Mouse (Mus musculus) olfactory bulb, adult 2 months (tissue): ENCODE measurements at regions not wholly inside any gene's neighbourhood (a gene's known extent, or its start where the extent isn't known, plus 50 kb on each side); places are given as distances from the start of the nearest gene placed in this dataset.

ENCODE experiments used
- H3K27ac ChIP-seq: fragments of 200-500 bp; 2 replicates; pipeline ENCODE4 v1.5.1; 2012; ENCODE audit warnings: low read depth, low read length; ENCODE audit not compliant: insufficient read depth
- H3K4me1 ChIP-seq: fragments of 200-500 bp; 2 replicates; pipeline ENCODE4 v1.6.1; 2012; ENCODE audit warnings: low read length; ENCODE audit not compliant: control insufficient read depth, insufficient read depth
- H3K4me3 ChIP-seq: fragments of 200-500 bp; 2 replicates; pipeline ENCODE4 v1.5.1; 2012; ENCODE audit warnings: mild to moderate bottlenecking, low read depth, low read length, moderate library complexity; ENCODE audit not compliant: insufficient read depth
- CTCF ChIP-seq: fragments of 200-500 bp; IDR thresholded peaks from 2 replicates; pipeline ENCODE4 v1.5.1; 2012; ENCODE audit warnings: low read depth, mild to moderate bottlenecking, low read length, moderate library complexity; ENCODE audit not compliant: insufficient read depth
- POLR2A ChIP-seq: fragments of 200-500 bp; IDR thresholded peaks from 2 replicates; pipeline ENCODE4 v1.6.1; 2012; ENCODE audit warnings: mild to moderate bottlenecking, low read depth, low read length, moderate library complexity; ENCODE audit not compliant: insufficient read depth
- WGBS: fragments of 180-500 bp; shearing (Covaris S2); methylation state at CpG from one replicate; pipeline ENCODE4 v1.1.7; 2018; 5-methylcytosine and 5-hydroxymethylcytosine counted together

GRCm38 (mm10) chr8:8870487-8870886 is 180.2 kb upstream of the Arglu1 start:
- TF ChIP-seq POLR2A: no peak
- no peak for TF ChIP-seq CTCF
- no peaks in the 10 kb centered on the region for H3K4me1 ChIP-seq
- no peak overlapping the region for H3K27ac ChIP-seq
- no peak overlapping the region for H3K4me3 ChIP-seq
- WGBS: 40% methylated on average over 4 of the region's 4 CpGs

DNA sequence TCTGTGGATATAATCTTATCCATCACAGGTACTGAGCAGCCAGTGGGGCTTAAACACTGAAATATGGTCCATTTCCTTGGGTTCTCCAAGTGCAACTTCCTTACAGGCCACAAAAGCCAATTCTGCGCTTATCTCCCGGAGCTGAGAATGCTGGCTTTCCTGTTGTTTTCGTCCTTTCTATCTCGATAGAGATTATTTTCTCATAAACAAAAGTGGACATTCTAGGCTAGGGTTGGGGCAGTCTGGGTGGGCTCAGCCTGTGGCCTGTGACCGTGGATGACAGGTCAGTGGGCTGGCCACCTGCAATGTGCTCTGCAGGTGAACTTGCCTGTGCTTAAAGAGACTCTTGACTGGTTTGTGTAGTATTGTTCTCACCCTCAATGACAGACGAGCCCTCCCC is 179.0 kb upstream of the Arglu1 start:
- Histone ChIP-seq H3K4me3 (no peak overlapping the region), H3K27ac (no peak overlapping the region), H3K4me1 (no peaks in the 10 kb centered on the region)
- WGBS: 83% methylated on average over 6 of the region's 6 CpGs
- TF ChIP-seq POLR2A (no peak), CTCF (no peak)

DNA sequence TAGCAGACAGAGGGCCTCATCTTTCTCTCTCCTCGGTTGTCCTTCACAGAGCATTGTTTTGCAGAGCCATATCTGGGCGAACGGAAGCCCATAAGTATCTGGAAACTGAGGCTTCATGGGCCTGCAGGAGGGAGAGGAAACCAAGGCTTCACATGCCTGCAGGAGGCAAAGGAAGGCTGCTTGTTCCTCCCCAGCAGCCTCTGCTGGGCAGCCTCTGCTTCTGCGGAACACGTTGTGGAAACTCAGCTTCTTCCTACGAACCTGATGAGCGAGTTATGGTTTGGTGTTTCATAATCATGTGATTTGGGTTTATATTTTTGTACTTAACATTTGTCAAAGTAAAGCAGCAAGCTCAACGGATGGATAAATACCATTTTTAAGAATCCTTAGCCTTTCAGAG is 177.6 kb upstream of the Arglu1 start:
- Histone ChIP-seq H3K4me3 (no peak overlapping the region), H3K27ac (no peak overlapping the region), H3K4me1 (no peaks in the 10 kb centered on the region)
- no peak for TF ChIP-seq CTCF
- no peak for TF ChIP-seq POLR2A
- WGBS: 77% methylated on average over 8 of the region's 8 CpGs

DNA sequence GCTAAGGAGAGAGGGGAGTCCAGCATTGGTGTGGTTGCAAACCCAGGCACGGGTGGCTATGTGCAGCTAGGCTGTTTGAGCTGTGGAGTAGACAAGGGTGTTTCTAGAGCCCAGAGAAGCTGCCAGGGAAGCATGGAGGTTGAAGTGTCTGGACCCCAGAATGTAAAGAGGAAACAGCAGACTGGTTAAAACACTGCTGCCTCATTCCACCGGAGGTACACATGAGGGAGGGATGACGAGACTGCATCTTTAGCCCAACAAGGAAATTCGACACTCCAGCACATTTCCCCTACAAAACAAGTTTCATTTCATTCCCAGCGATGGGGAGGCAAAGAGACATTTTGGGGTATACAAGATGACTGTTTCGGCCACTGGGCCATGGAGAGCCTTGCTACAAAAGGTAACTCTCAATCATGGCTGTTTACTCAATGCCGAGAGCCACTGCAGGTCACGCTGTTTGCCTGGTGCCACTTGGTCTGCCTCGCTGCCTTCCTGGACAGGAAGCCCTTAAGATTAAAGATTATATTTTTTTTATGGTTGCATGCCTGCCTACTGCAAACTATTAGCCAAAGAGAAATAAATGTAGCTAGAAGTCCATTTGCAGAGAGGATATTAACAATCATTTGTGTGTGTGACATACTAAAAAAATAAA is 176.9 kb upstream of the Arglu1 start:
- Histone ChIP-seq H3K4me1 (no peaks in the 10 kb centered on the region), H3K27ac (no peak overlapping the region), H3K4me3 (no peak overlapping the region)
- WGBS: 75% methylated on average over 9 of the region's 9 CpGs
- TF ChIP-seq CTCF (no peak), POLR2A (no peak)

DNA sequence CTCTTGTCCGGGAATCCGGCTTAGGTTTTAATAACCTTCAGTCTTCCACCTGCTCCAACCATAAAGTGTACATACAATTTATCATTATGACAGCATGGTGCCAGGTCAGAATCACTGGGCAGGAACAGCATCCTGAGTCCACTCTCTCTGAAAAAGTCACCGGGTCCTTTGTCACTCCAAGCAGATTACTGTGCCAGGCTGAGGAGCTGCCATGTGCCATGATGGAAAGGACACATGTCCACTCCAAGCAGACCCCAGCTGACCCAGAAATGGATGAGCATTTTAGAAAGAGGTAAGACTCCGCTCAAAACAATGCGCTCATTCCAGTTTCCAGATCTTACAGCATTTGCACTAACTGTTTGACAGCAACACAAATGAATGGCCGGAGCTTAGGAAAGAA is 172.4 kb upstream of the Arglu1 start:
- Histone ChIP-seq H3K4me1 (no peaks in the 10 kb centered on the region), H3K4me3 (no peak overlapping the region), H3K27ac (no peak overlapping the region)
- TF ChIP-seq POLR2A (no peak), CTCF (no peak)
- WGBS: 93% methylated on average over 6 of the region's 6 CpGs

DNA sequence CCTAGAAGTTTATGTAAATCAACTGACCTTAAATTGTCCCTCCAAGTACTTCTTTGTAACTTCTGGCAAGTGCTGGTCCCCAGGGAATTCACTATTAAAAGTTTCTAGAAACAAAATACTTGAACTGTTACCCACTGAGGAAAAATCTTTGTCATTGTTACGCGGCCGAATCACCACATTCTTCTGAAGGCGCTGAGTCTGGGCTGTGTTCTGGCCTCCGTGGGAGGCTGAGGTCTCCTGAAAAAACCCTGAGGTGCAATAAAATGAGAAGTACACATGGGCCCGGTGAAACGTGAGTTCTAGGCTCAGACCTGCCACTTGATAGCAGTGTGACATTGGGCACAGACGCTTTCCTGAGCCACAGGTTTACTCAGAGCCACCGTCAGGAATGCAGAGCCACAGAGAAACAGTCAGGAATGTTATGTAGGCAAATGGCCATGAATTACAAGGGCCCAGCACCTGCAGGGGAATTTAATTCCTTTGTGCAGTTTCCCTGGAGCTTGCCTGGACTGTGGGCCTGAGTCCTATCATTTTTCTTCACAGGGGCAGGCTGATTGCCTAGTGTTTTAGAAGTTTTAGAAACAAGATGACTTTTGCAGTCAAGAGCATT is 171.1 kb upstream of the Arglu1 start:
- no peak overlapping the region for H3K27ac ChIP-seq
- 69% methylated on average over 9 of the region's 9 CpGs for WGBS
- no peak overlapping the region for H3K4me3 ChIP-seq
- H3K4me1 ChIP-seq: no peaks in the 10 kb centered on the region
- no peak for TF ChIP-seq CTCF
- TF ChIP-seq POLR2A: no peak

GRCm38 (mm10) chr8:8858636-8859035 is 168.3 kb upstream of the Arglu1 start:
- TF ChIP-seq POLR2A (no peak), CTCF (no peak)
- H3K4me3 ChIP-seq: no peak overlapping the region
- 86% methylated on average over 3 of the region's 3 CpGs for WGBS
- no peaks in the 10 kb centered on the region for H3K4me1 ChIP-seq
- H3K27ac ChIP-seq: no peak overlapping the region

DNA sequence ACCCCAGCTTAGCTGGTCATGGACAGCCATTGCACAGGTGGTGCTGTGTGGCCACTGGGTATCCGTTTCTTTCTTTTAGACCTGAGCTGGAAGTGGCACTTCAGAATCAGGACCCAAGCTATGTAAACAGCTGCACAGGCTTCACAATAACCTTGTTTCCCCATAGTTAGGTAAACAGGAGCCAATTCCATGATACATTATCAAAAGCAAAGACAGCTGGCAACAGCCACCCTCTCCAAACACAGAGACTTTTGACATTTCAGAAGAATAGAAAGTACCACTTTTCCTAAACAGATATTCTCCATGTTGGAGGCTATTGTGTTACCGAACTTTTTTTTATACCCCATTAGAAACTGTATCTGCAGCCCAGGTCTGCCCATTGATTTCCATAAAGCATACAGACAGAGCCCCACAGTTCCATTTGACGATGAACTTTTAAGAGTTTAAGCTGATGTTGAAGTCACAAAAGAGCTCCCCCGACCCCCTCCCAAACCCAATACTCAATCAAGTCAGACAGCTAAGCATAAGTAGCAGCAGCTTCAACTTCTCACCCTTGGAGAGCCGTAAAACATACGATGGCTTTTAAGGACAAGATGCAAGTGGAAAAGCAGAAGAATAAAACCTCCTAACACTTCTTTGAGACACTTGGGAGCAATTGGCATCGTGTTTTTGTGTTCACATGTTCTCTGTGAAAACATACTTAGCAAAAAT is 162.5 kb upstream of the Arglu1 start:
- Histone ChIP-seq H3K27ac (no peak overlapping the region), H3K4me1 (no peaks in the 10 kb centered on the region), H3K4me3 (no peak overlapping the region)
- no peak for TF ChIP-seq CTCF
- no peak for TF ChIP-seq POLR2A
- WGBS: 43% methylated on average over 7 of the region's 7 CpGs

GRCm38 (mm10) chr8:8851271-8851670 is 160.9 kb upstream of the Arglu1 start:
- no peak for TF ChIP-seq POLR2A
- no peak for TF ChIP-seq CTCF
- H3K4me3 ChIP-seq: no peak overlapping the region
- WGBS: 81% methylated on average over 4 of the region's 4 CpGs
- no peak overlapping the region for H3K27ac ChIP-seq
- H3K4me1 ChIP-seq: no peaks in the 10 kb centered on the region

GRCm38 (mm10) chr8:8850766-8851165 is 160.4 kb upstream of the Arglu1 start:
- 72% methylated on average over 8 of the region's 8 CpGs for WGBS
- Histone ChIP-seq H3K4me3 (no peak overlapping the region), H3K4me1 (no peaks in the 10 kb centered on the region), H3K27ac (no peak overlapping the region)
- TF ChIP-seq POLR2A (no peak), CTCF (no peak)
